Mouse (Mus musculus) hindbrain, embryonic 15.5 days (tissue): ENCODE measurements around the gene Gstt1. TPM values are rescaled to one million over a fixed set of nuclear protein-coding genes. Genes with fewer than 3 reads are reported as not detected.

Experiments
- ATAC-seq: fragments of 200-750 bp; cut with Nextera tagmentation; 2 replicates; pipeline ENCODE4 v1.8.0; 2017; ENCODE audit warnings: low read depth, moderate number of reproducible peaks, moderate TSS enrichment; ENCODE audit not compliant: low FRiP score
- H3K27ac ChIP-seq: fragments of 300-500 bp; sonication (generic); replicated peaks from 2 replicates; pipeline ENCODE4 v1.5.1; 2015; ENCODE audit warnings: mild to moderate bottlenecking, inconsistent platforms
- H3K27me3 ChIP-seq: fragments of 300-500 bp; sonication (generic); 2 replicates; pipeline ENCODE4 v1.6.1; 2015; ENCODE audit warnings: control low read depth, inconsistent platforms
- H3K36me3 ChIP-seq: fragments of 300-500 bp; sonication (generic); 2 replicates; pipeline ENCODE4 v1.6.1; 2015; ENCODE audit warnings: control low read depth, inconsistent platforms
- H3K4me1 ChIP-seq: fragments of 300-500 bp; sonication (generic); replicated peaks from 2 replicates; pipeline ENCODE4 v1.6.1; 2015; ENCODE audit warnings: control low read depth, inconsistent platforms
- H3K4me2 ChIP-seq: fragments of 300-500 bp; sonication (generic); 2 replicates; pipeline ENCODE4 v1.6.1; 2015; ENCODE audit warnings: moderate library complexity, mild to moderate bottlenecking, inconsistent platforms
- H3K4me3 ChIP-seq: fragments of 300-500 bp; sonication (generic); 2 replicates; pipeline ENCODE4 v1.5.1; 2015; ENCODE audit warnings: mild to moderate bottlenecking, inconsistent platforms
- H3K9ac ChIP-seq: fragments of 300-500 bp; sonication (generic); 2 replicates; pipeline ENCODE4 v1.6.1; 2015; ENCODE audit warnings: inconsistent platforms
- H3K9me3 ChIP-seq: fragments of 300-500 bp; sonication (generic); 2 replicates; pipeline ENCODE4 v1.6.1; 2016; ENCODE audit warnings: control low read depth, inconsistent platforms
- WGBS: fragments of 180-500 bp; shearing (Covaris S2); methylation state at CpG from one replicate; pipeline ENCODE4 v1.1.7; 2015; 5-methylcytosine and 5-hydroxymethylcytosine counted together
- polyA plus RNA-seq: library from polyadenylated mRNA; unstranded; fragments of >200 nt; fragmentation: Nextera tagmentation; extraction: Ambion mirVana; gene quantifications from 2 replicates; pipeline ENCODE4 v1.2.1, GENCODE M21; 2015

The Gstt1 gene
- polyA plus RNA-seq, 1 experiment from 2014 or later, result 15.4 TPM

- WGBS, result 68% methylated on average over 13 of the region's 13 CpGs
- H3K4me2 ChIP-seq, result no peak overlapping the region
- no peak overlapping the region for H3K4me3 ChIP-seq
- no peak for ATAC-seq
- H3K27me3 ChIP-seq, result peaks cover 16% of the 10 kb centered on the region; the same call in 1 of the 2 replicates
- H3K4me1 ChIP-seq, result peaks cover 33% of the 10 kb centered on the region
- H3K9ac ChIP-seq, result no peak overlapping the region
- H3K36me3 ChIP-seq, result no peaks in the 10 kb centered on the region
- no peak overlapping the region for H3K27ac ChIP-seq
- no peaks in the 10 kb centered on the region for H3K9me3 ChIP-seq
Observed at GRCm38 (mm10) chr10:75832272-75832895, 34.0 kb upstream of the Gstt1 start.

GRCm38 (mm10) chr10:75830275-75830670 is 31.9 kb upstream of the Gstt1 start:
- 95% methylated on average over 2 of the region's 2 CpGs for WGBS
- Histone ChIP-seq H3K4me1 (peaks cover 19% of the 10 kb centered on the region), H3K27ac (no peak overlapping the region), H3K4me2 (no peak overlapping the region), H3K36me3 (no peaks in the 10 kb centered on the region), H3K9ac (no peak overlapping the region), H3K9me3 (no peaks in the 10 kb centered on the region), H3K4me3 (no peak overlapping the region), H3K27me3 (peaks cover 16% of the 10 kb centered on the region; the same call in 1 of the 2 replicates)
- ATAC-seq, result no peak

- H3K4me2 ChIP-seq, result no peak overlapping the region
- no peaks in the 10 kb centered on the region for H3K36me3 ChIP-seq
- 80% methylated on average over 2 of the region's 2 CpGs for WGBS
- H3K4me3 ChIP-seq, result no peak overlapping the region
- no peak for ATAC-seq
- no peaks in the 10 kb centered on the region for H3K9me3 ChIP-seq
- H3K27me3 ChIP-seq, result peaks cover 16% of the 10 kb centered on the region; the same call in 1 of the 2 replicates
- H3K27ac ChIP-seq, result no peak overlapping the region
- H3K9ac ChIP-seq, result no peak overlapping the region
- peaks cover 13% of the 10 kb centered on the region for H3K4me1 ChIP-seq
Observed at GRCm38 (mm10) chr10:75829529-75830274, 31.3 kb upstream of the Gstt1 start.

GRCm38 (mm10) chr10:75828500-75828931 is 30.1 kb upstream of the Gstt1 start:
- H3K36me3 ChIP-seq, result no peaks in the 10 kb centered on the region
- H3K27ac ChIP-seq, result no peak overlapping the region

GRCm38 (mm10) chr10:75827668-75828360 is 29.4 kb upstream of the Gstt1 start:
- no peak overlapping the region for H3K4me3 ChIP-seq
- 87% methylated on average over 4 of the region's 4 CpGs for WGBS
- H3K4me1 ChIP-seq, result no peaks in the 10 kb centered on the region
- ATAC-seq, result 0 out of 2 replicates have a peak, but pooled peaks have one; percentile 16
- no peak overlapping the region for H3K9ac ChIP-seq
- 0 out of 2 replicates have a peak, but pooled peaks cover 3% of the 10 kb centered on the region for H3K27me3 ChIP-seq
- H3K27ac ChIP-seq, result no peak overlapping the region
- H3K36me3 ChIP-seq, result no peaks in the 10 kb centered on the region
- no peaks in the 10 kb centered on the region for H3K9me3 ChIP-seq
- no peak overlapping the region for H3K4me2 ChIP-seq

More at GRCm38 (mm10) chr10:75828500-75828931, 30.1 kb upstream of the Gstt1 start:
- Histone ChIP-seq H3K4me3 (no peak overlapping the region), H3K9me3 (no peaks in the 10 kb centered on the region), H3K27me3 (peaks cover 10% of the 10 kb centered on the region; the same call in 1 of the 2 replicates), H3K4me2 (no peak overlapping the region), H3K4me1 (peaks cover 2% of the 10 kb centered on the region; the same call in 1 of the 2 replicates), H3K9ac (no peak overlapping the region)
- ATAC-seq, result peak; percentile 89

GRCm38 (mm10) chr10:75824530-75824929 is 26.1 kb upstream of the Gstt1 start:
- Histone ChIP-seq H3K27me3 (no peaks in the 10 kb centered on the region), H3K4me3 (no peak overlapping the region), H3K9me3 (no peaks in the 10 kb centered on the region), H3K4me2 (no peak overlapping the region), H3K36me3 (no peaks in the 10 kb centered on the region), H3K4me1 (no peaks in the 10 kb centered on the region), H3K27ac (no peak overlapping the region), H3K9ac (no peak overlapping the region)
- ATAC-seq, result no peak
- 93% methylated on average over 4 of the region's 4 CpGs for WGBS

GRCm38 (mm10) chr10:75823782-75824181 is 25.4 kb upstream of the Gstt1 start:
- ATAC-seq, result no peak
- Histone ChIP-seq H3K4me3 (no peak overlapping the region), H3K4me2 (no peak overlapping the region), H3K4me1 (no peaks in the 10 kb centered on the region), H3K36me3 (no peaks in the 10 kb centered on the region), H3K9me3 (no peaks in the 10 kb centered on the region), H3K27me3 (no peaks in the 10 kb centered on the region), H3K9ac (no peak overlapping the region), H3K27ac (no peak overlapping the region)
- WGBS, result 100% methylated on average over 1 of the region's 1 CpGs

- no peak within 1 kb of the TSS for H3K9ac ChIP-seq
Observed at GRCm38 (mm10) chr10:75822443-75822842, 24.1 kb upstream of the Gstt1 start, which contains the start of gene Gstt4. TSS of gene Gstt4 (minus strand) at chr10:75822543.

GRCm38 (mm10) chr10:75819882-75820281 is 21.5 kb upstream of the Gstt1 start:
- H3K27me3 ChIP-seq, result no peaks in the 10 kb centered on the region
- H3K36me3 ChIP-seq, result no peaks in the 10 kb centered on the region
- no peaks in the 10 kb centered on the region for H3K4me1 ChIP-seq
- H3K4me3 ChIP-seq, result no peak overlapping the region
- H3K4me2 ChIP-seq, result no peak overlapping the region
- ATAC-seq, result no peak
- no peaks in the 10 kb centered on the region for H3K9me3 ChIP-seq
- H3K27ac ChIP-seq, result no peak overlapping the region
- H3K9ac ChIP-seq, result no peak overlapping the region
- WGBS, result 93% methylated on average over 5 of the region's 5 CpGs

More at GRCm38 (mm10) chr10:75822443-75822842, 24.1 kb upstream of the Gstt1 start, which contains the start of gene Gstt4:
- Histone ChIP-seq H3K4me2 (no peak within 1 kb of the TSS), H3K4me3 (no peak within 1 kb of the TSS), H3K27ac (no peak within 1 kb of the TSS), H3K36me3 (no peaks in the 10 kb centered on the region), H3K4me1 (no peaks in the 10 kb centered on the region), H3K27me3 (no peaks in the 10 kb centered on the region), H3K9me3 (no peaks in the 10 kb centered on the region)
- ATAC-seq, result no peak
- WGBS, result 93% methylated on average over 2 of the region's 2 CpGs

- 64% methylated on average over 10 of the region's 10 CpGs for WGBS
- Histone ChIP-seq H3K4me1 (no peaks in the 10 kb centered on the region), H3K4me2 (no peak overlapping the region), H3K27me3 (no peaks in the 10 kb centered on the region), H3K27ac (no peak overlapping the region), H3K4me3 (no peak overlapping the region), H3K36me3 (no peaks in the 10 kb centered on the region), H3K9ac (no peak overlapping the region), H3K9me3 (no peaks in the 10 kb centered on the region)
- ATAC-seq, result no peak
Observed at GRCm38 (mm10) chr10:75818641-75819040, 20.3 kb upstream of the Gstt1 start.

- no peaks in the 10 kb centered on the region for H3K4me1 ChIP-seq
- 75% methylated on average over 2 of the region's 2 CpGs for WGBS
- no peaks in the 10 kb centered on the region for H3K36me3 ChIP-seq
- H3K27me3 ChIP-seq, result no peaks in the 10 kb centered on the region
- no peaks in the 10 kb centered on the region for H3K9me3 ChIP-seq
- no peak for ATAC-seq
- H3K4me2 ChIP-seq, result no peak overlapping the region
- no peak overlapping the region for H3K27ac ChIP-seq
- H3K4me3 ChIP-seq, result no peak overlapping the region
- H3K9ac ChIP-seq, result no peak overlapping the region
Observed at GRCm38 (mm10) chr10:75804217-75804616, 5.8 kb upstream of the Gstt1 start.
